In the genomic region with DNA sequence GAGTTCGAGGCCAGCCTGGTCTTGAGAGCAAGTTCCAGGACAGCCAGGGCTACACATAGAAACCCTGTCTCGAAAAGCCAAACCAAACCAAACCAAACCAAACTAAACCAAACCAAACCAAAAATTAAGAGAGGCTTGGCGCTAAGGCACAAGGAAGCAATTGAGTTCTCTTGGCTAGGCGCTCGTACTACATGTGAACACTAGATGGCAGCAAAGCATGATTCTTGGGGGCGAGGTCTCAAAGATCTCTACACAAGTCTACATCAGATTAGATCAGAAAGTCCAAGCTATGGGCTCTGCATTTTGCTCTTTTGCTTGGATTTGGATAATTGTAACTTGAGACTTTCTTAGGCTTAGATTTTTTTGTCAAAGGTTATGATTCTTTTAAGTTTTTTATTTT, we compare ENCODE assay signal across 9 mouse cellular contexts. TPM values are rescaled to one million over a fixed set of nuclear protein-coding genes. Genes with fewer than 3 reads are reported as not detected.
DNase-seq lines count a peak whose midpoint lies in the region; ATAC-seq and TF ChIP-seq lines count a peak whose summit lies in the region.
"Had no signal": no experiment of that assay in that cellular context is flagged by ENCODE, and none has a peak within 500 bp of the region (broad histone marks: within the 10 kb centered on the region; RNA-seq: fewer than 3 reads in every experiment).

No protein-coding gene starts in this region.

- H3K27me3 ChIP-seq in heart, embryonic 10.5 days (ENCODE audit: insufficient read depth, poor library complexity, severe bottlenecking), result no peaks in the 10 kb centered on the region
- H3K27me3 ChIP-seq in hindbrain, embryonic 14.5 days (ENCODE audit: control insufficient read depth, insufficient read depth, low read length), result no peaks in the 10 kb centered on the region
- no peaks in the 10 kb centered on the region for H3K27me3 ChIP-seq in midbrain, embryonic 14.5 days (ENCODE audit: control insufficient read depth, insufficient read depth, low read length)

- H3K4me2 ChIP-seq in hindbrain, embryonic 14.5 days (replicated peaks), result no peak overlapping the region
- no peak overlapping the region for H3K4me2 ChIP-seq in midbrain, embryonic 14.5 days (ENCODE audit: low read length)

- H3K36me3 ChIP-seq in heart, embryonic 10.5 days, result peaks cover 20% of the 10 kb centered on the region
- H3K36me3 ChIP-seq in hindbrain, embryonic 14.5 days (replicated peaks; ENCODE audit: control insufficient read depth, insufficient read depth), result peaks cover 15% of the 10 kb centered on the region
- peaks cover 15% of the 10 kb centered on the region for H3K36me3 ChIP-seq in midbrain, embryonic 14.5 days (ENCODE audit: control insufficient read depth, insufficient read depth, low read length)

- peak; percentile 87 for DNase-seq in heart, adult 11 months
- no peak for DNase-seq in heart, embryonic 10.5 days (ENCODE audit: low spot score)
- peak; percentile 65 for DNase-seq in adrenal gland, adult 2 months
- peak; percentile 81 for DNase-seq in embryo, embryonic 9.5 days (ENCODE audit: extremely low spot score)
- peak; percentile 97 for DNase-seq in hindbrain, embryonic 14.5 days (ENCODE audit: low spot score)
- DNase-seq in left cerebral cortex, adult 2 months (ENCODE audit: extremely low spot score in 1 of 2, low spot score in 2 of 2), result peak; percentile 72 to 76
- DNase-seq in midbrain, embryonic 14.5 days, result peak; percentile 93
- DNase-seq in spleen, postnatal 36 days (ENCODE audit: low spot score in 2 of 2), result peak; percentile 55 to 67

- no peak overlapping the region for H3K4me3 ChIP-seq in heart, embryonic 10.5 days
- H3K4me3 ChIP-seq in hindbrain, embryonic 14.5 days (replicated peaks; ENCODE audit: low read length), result no peak overlapping the region
- no peak overlapping the region for H3K4me3 ChIP-seq in left cerebral cortex, adult 2 months
- H3K4me3 ChIP-seq in midbrain, embryonic 14.5 days (replicated peaks; ENCODE audit: low read depth, low read length), result no peak overlapping the region

- no peaks in the 10 kb centered on the region for H3K4me1 ChIP-seq in heart, embryonic 10.5 days
- no peaks in the 10 kb centered on the region for H3K4me1 ChIP-seq in hindbrain, embryonic 14.5 days (replicated peaks; ENCODE audit: control insufficient read depth, insufficient read depth, low read length)
- H3K4me1 ChIP-seq in midbrain, embryonic 14.5 days (ENCODE audit: control insufficient read depth, insufficient read depth, low read length), result no peaks in the 10 kb centered on the region

- H3K27ac ChIP-seq in heart, embryonic 10.5 days, result no peak overlapping the region
- H3K27ac ChIP-seq in hindbrain, embryonic 14.5 days, result no peak overlapping the region
- H3K27ac ChIP-seq in left cerebral cortex, adult 2 months, result no peak overlapping the region
- no peak overlapping the region for H3K27ac ChIP-seq in midbrain, embryonic 14.5 days (replicated peaks; ENCODE audit: low read depth, low read length)
- H3K27ac ChIP-seq: macrophage had no signal

- 8% methylated on average over 6 of the region's 6 CpGs for WGBS in heart, embryonic 10.5 days
- 9% methylated on average over 6 of the region's 6 CpGs for WGBS in hindbrain, embryonic 14.5 days
- 6% methylated on average over 6 of the region's 6 CpGs for WGBS in midbrain, embryonic 14.5 days

- H3K9ac ChIP-seq in hindbrain, embryonic 14.5 days, result no peak overlapping the region
- no peak overlapping the region for H3K9ac ChIP-seq in midbrain, embryonic 14.5 days (replicated peaks; ENCODE audit: low read length)

- no peak for ATAC-seq in hindbrain, embryonic 14.5 days (ENCODE audit: low FRiP score)
- ATAC-seq in midbrain, embryonic 14.5 days (ENCODE audit: low FRiP score, low TSS enrichment), result no peak; the same call in 1 of the 2 replicates

- peak; percentile 83 for TF ChIP-seq CTCF in left cerebral cortex, adult 2 months (IDR thresholded peaks at IDR 0.05)

- intact Hi-C loops in left cerebral cortex, adult 2 months (cut with DNase I), result loop anchor here (10.0 kb wide), 3 partner anchors 211 to 291 kb away; a partner anchor contains a TSS

- H3K9me3 ChIP-seq in heart, embryonic 10.5 days, result no peaks in the 10 kb centered on the region
- H3K9me3 ChIP-seq in hindbrain, embryonic 14.5 days (ENCODE audit: control insufficient read depth, low read length), result no peaks in the 10 kb centered on the region
- no peaks in the 10 kb centered on the region for H3K9me3 ChIP-seq in midbrain, embryonic 14.5 days (ENCODE audit: control insufficient read depth, low read length)

RNA-seq across cellular contexts. Expression of a gene that starts 13.8 kb away (rescaled TPM):
- polyA plus RNA-seq in heart, embryonic 10.5 days (2016; fragmentation: Nextera tagmentation; extraction: Ambion mirVana), result 7.8 and 8.5 TPM in 2 replicates
- total RNA-seq in adrenal gland, adult 2 months (2021), result 1 to 10 TPM; 4.5 to 9.7 TPM
- polyA plus RNA-seq in adrenal gland, adult 2 months (2012; rRNA removed), result 1.4 and 3.0 TPM in 2 replicates
- polyA plus RNA-seq in hindbrain, embryonic 14.5 days (2014; fragmentation: Nextera tagmentation; extraction: Ambion mirVana), result 0.59 and 0.80 TPM in 2 replicates
- total RNA-seq in left cerebral cortex, adult 2 months (2021), result 1 to 10 TPM; 2.6 to 2.8 TPM
- 0.66 and 0.78 TPM in 2 replicates for polyA plus RNA-seq in midbrain, embryonic 14.5 days (2014; fragmentation: Nextera tagmentation; extraction: Ambion mirVana)

RNA-seq across cellular contexts. Expression of a gene that starts 17.8 kb away (rescaled TPM):
- polyA plus RNA-seq in heart, embryonic 10.5 days (2016; fragmentation: Nextera tagmentation; extraction: Ambion mirVana), result 174 TPM in 2 replicates
- 10 to 100 TPM; 74.9 to 80.0 TPM for total RNA-seq in adrenal gland, adult 2 months (2021)
- polyA plus RNA-seq in adrenal gland, adult 2 months (2012; rRNA removed), result 4.9 and 5.2 TPM in 2 replicates
- polyA plus RNA-seq in hindbrain, embryonic 14.5 days (2014; fragmentation: Nextera tagmentation; extraction: Ambion mirVana), result 65.8 and 72.2 TPM in 2 replicates
- 10 to 100 TPM; 27.6 to 28.7 TPM for total RNA-seq in left cerebral cortex, adult 2 months (2021)
- 68.4 and 76.2 TPM in 2 replicates for polyA plus RNA-seq in midbrain, embryonic 14.5 days (2014; fragmentation: Nextera tagmentation; extraction: Ambion mirVana)

RNA-seq across cellular contexts. Expression of a gene that starts 17.9 kb away (rescaled TPM):
- polyA plus RNA-seq in heart, embryonic 10.5 days (2016; fragmentation: Nextera tagmentation; extraction: Ambion mirVana), result 81.9 and 101 TPM in 2 replicates
- 100 to 1,000 TPM; 112 to 118 TPM for total RNA-seq in adrenal gland, adult 2 months (2021)
- polyA plus RNA-seq in adrenal gland, adult 2 months (2012; rRNA removed), result 58.9 and 59.7 TPM in 2 replicates
- 75.9 and 77.0 TPM in 2 replicates for polyA plus RNA-seq in hindbrain, embryonic 14.5 days (2014; fragmentation: Nextera tagmentation; extraction: Ambion mirVana)
- 10 to 100 TPM; 71.8 to 74.8 TPM for total RNA-seq in left cerebral cortex, adult 2 months (2021)
- 55.6 and 87.9 TPM in 2 replicates for polyA plus RNA-seq in midbrain, embryonic 14.5 days (2014; fragmentation: Nextera tagmentation; extraction: Ambion mirVana)

Comparison
In these comparisons a context has a peak if more than half of its experiments do, and no peak if none do; other contexts are left out.
1. RNA of a gene that starts 17.8 kb away (polyA plus RNA-seq): 174 TPM in heart, embryonic 10.5 days, 68.4 to 76.2 TPM in midbrain, embryonic 14.5 days and 65.8 to 72.2 TPM in hindbrain, embryonic 14.5 days; 4.9 to 5.2 TPM in adrenal gland, adult 2 months; every median in the first group is over 10 times any median in the second.